Mouse (Mus musculus) gastrocnemius, postnatal 10 days (tissue): ENCODE measurements around the gene Zfp810. TPM values are rescaled to one million over a fixed set of nuclear protein-coding genes. Genes with fewer than 3 reads are reported as not detected.
"Not testable (repeated sequence)": the region's sequence is repeated elsewhere in the genome, so short reads cannot be mapped to it uniquely, and the experiment has no call there.

Experiments
- DNase-seq: peaks from one replicate; pipeline ENCODE4 v3.0.0; 2021; ENCODE audit warnings: mixed read lengths
- long read RNA-seq, 2 experiments: library from polyadenylated mRNA; stranded (forward); transcript quantifications; one replicate each; pipeline ENCODE4 v2.0.0; 2021
- total RNA-seq, 2 experiments: library from RNA; stranded (reverse); gene quantifications; 2 replicates each; pipeline ENCODE4 v1.2.3; 2021

Zfp810 gene
- 1 to 10 TPM; 3.5 to 4.8 TPM for total RNA-seq
- long read RNA-seq, experiment 1, partial matches to known transcripts: 0 of 5 reads
- long read RNA-seq, experiment 1, other reads (novel, unspliced or antisense): 4 of 5 reads
- long read RNA-seq, experiment 2, partial matches to known transcripts: 0 of 6 reads
- long read RNA-seq, experiment 2, other reads (novel, unspliced or antisense): 3 of 6 reads

- DNase-seq: peak; percentile 78
These were observed at the start of gene Zfp810 for GRCm38 (mm10) chr9:22307156-22307919. Zfp810 (minus strand) TSS chr9:22307648.

DNA sequence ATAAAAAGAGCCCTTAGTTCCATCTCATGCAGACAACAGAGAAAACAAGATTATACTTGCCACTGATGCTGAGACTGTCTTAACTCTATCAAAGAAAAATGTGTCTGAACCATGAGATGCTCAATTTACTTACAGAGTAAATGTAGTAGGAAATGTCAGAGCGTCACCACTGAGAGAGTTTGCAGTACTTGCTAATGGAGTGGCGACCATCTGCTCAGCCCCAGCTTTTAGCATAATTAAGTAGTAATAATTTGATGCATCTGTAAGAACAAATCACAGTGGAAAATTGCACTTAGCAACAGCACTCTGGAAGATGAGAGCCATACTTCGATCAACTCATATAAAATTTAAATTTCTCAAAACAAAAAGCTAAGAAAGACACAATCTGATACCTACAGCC is 48.5 kb upstream of the Zfp810 start:
- no peak for DNase-seq

- no peak for DNase-seq
These were observed 46.5 kb upstream of the Zfp810 start for GRCm38 (mm10) chr9:22353901-22354300.

DNA sequence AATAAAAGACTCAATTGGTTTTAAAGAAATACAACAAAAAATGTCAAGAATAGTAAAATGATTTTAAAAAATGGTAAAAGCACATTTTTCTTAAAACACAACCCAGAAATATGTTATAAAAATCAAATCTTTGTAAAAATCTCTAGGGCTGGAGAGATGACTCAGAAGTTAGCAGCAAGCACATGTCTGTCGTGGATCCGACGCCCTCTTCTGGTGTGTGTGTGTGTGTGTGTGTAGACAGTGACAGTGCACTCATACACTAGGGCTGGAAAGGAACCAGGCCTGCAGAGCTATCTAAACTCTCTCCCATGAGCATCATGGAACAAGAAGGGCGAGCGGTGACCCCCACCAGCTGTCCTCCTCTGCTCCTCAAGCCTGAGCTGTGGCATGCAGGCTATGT is 46.0 kb upstream of the Zfp810 start:
- DNase-seq: no peak

DNA sequence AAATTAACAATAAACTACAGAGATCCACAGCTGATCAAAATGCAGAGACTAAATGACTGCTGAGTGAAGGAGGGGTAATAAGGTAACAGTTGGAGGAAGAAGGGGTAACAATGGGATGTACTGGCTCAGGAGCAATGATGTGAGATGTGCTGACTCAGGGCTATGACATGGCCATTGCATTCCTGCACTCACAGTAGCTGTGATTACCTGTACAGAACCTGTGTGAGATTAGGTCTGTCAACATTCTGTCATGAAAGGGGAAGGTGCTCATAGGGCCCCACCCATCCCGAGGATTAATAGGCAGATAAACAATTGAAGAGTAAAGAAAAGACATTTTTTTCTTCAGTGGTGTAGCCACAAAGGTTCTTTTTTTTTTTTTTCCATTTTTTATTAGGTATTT is 32.9 kb upstream of the Zfp810 start:
- no peak for DNase-seq

DNA sequence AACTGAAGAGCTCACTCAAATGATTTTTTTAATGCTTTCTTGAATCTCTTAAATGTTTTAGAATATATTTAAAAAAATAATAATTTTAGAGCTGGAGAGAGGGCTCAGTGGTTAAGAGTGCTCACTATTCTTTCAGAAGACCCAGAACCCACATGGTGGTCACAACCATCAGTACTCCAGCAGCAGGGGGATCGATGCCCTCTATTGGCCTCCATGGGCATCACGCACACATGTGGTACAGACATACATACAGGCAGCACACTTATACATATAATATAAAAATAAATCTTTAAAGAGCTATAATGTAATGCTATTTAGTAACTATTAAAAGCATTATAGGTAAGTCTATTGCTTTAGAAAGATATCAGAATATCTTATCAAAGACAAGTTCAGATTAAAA is 29.8 kb upstream of the Zfp810 start:
- no peak for DNase-seq

DNA sequence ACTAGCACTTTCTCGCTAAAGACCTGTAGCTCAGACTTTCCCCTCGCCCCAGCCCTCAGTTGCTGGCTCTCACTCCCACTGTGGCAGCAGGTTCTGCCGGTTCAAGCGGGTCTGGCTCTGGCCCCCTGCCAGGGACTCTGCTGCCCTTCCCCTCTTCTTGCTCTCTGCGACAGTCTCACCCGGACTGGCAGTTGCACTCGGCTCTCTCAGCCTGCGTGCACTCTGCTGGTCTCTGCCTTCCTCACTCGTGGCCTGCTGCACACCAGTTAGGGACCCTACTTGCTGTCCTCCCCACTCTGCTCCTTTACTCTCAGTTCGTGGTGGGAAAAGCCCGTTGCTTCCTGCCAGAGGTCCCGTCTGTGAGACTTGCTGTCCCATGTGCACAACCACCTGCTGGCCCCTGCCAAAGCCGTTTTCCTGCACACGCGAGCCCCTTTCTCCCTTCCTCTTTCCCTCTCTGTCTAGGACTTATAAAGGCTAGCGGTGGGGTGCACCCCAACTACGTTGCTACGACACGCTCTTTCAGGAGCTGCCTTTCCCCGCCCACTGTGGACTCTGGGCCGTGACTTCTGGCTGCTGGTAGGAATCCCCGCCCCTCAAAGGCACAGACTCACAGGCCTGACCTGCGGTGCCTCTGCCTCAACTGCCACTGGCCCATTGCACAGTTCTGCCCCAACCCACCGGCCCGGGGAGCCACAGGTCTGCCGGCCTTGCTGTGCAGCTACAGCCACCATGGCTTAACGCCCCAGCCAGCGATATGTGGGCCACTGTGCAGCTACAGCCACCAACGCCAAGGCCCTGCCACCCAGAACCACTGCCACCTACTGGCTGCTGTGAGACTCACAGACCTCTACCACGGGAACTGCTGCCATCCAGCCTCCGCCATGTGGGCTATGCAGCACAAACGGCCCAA is 20.3 kb upstream of the Zfp810 start:
- DNase-seq: peak; percentile 84

- DNase-seq: peak; percentile 10
These were observed 19.6 kb upstream of the Zfp810 start for GRCm38 (mm10) chr9:22327099-22327474.

DNA sequence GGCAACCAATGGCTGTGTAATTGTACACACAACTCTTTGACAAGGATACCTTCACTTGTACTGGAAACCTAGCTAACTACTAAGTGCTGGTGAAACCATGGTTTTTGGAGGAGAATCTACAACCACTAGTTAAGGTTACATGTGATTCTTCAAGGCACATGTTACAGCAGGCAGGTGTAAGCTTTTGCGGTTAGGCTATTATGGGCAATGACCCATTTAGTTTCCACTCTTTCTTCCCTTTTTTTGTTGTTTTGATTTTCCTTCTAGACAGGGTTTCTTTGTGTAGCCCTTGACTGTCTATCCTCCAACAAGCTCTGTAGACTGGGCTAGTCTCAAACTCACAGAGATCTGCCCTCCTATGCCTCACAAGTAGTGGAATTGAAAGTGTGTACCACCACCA is 17.1 kb upstream of the Zfp810 start:
- DNase-seq: no peak

DNA sequence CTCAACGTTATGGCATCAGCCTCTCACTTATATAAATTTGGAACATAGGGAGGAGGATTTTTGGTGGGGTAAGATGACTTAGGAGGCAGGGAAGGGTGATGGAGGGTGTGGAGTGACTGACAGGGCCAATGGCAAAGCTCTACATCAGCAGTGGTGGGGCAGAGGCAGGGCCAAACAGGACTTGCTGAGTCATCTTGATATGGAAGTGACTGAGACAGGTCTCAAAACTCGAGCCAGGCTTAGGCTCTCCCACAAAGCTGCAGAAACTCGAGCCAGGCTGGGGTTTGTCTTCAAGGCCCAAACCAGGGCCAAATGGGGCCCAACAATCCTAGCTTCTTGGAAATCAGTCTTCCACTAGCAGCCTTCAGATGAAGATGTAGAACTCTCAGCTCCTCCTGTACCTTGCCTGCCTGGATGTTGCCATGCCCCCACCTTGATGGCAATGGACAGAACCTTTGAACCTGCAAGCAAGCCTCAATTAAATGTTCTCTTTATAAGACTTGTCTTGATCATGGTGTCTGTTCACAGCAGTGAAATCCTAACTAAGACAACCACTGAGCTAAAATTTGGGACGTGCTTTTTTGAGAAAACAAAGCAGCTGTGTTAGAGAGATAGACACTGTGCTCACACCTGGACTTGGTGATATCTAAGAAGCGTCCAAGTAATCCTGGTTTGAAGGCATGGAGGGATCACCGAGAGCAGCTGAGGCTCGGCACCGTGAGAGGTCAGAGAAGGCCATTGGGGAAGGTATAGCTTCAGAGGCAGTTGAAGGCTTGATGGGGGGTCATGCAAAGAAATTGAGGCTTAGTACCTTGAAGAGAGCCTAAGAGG is 15.1 kb upstream of the Zfp810 start:
- no peak for DNase-seq

GRCm38 (mm10) chr9:22319109-22319508 is 11.7 kb upstream of the Zfp810 start:
- no peak for DNase-seq

- DNase-seq: not testable (repeated sequence)
These were observed 8.6 kb upstream of the Zfp810 start for GRCm38 (mm10) chr9:22316047-22316446.

DNA sequence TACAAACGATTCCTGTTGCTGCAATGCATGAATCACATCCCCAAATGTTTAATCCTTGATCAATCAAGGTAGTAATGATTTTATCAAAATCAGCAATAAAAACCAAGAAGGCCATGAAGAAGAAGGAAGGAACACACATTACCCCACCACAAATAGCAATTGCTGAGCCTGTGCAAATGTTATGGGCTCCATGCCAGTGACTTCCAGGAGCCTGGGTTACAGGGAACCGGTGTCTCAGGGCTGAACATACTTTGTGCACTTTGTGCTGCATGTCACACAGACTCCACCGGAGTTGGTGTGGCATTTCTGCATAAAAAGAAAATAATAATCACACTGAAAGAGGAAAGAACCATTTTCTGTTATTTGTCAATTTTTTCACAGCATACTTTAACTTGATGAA is 6.6 kb upstream of the Zfp810 start:
- no peak for DNase-seq

GRCm38 (mm10) chr9:22313218-22313617 is 5.8 kb upstream of the Zfp810 start:
- no peak for DNase-seq

DNA sequence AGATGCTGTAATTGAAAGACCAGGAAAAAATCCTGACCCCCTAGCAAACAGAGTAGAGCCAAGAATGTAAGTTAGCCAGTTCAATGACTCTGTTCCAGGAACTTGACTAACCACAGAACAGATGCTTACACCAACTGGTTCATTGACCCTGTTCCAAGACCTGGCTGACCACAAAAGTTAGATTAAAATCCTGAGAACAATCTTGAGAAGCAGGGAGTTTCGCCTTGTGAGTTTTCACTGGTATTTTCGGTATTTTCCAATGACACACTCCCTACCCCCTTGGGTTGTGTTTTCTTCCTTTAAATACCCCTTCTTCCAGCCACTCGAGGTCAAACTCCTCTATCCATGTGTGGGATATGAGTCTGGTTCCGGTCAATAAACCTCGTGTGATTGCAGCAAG is 2.2 kb upstream of the Zfp810 start:
- DNase-seq: no peak

DNA sequence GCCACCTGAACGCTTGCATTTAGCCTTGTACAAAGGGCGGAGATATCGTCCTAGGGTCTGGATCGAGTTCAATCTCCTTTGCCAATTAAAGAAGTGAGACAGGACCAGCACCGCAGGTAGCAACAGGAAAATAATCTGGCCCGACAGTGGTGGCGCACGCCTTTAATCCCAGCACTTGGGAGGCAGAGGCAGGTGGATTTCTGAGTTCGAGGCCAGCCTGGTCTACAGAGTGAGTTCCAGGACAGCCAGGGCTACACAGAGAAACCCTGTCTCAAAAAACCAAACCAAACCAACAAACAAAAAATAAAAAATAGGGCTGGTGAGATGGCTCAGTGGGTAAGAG is 443 bp upstream of the Zfp810 start:
- not testable (repeated sequence) for DNase-seq

GRCm38 (mm10) chr9:22306726-22307125 is 722 bp downstream of the Zfp810 start:
- no peak for DNase-seq

DNA sequence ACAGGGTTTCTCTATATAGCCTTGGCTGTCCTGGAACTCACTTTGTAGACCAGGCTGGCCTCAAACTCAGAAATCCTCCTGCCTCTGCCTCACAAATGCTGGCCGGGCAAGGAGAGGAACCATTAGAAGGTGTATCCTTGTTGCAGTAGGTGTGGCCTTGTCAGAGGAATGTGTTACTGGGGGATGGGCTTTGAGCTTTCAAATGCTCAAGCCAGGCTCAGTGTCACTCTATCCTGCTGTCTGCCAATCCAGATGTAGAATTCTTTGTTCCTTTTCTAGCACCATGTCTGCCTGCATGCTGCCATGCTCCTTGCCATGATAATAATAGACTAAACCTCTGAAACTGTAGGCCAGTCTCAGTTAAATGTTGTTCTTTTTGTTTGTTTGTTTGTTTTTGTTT is 5.2 kb downstream of the Zfp810 start:
- no peak for DNase-seq

- no peak for DNase-seq
These were observed 28.7 kb downstream of the Zfp810 start for GRCm38 (mm10) chr9:22278733-22279132.

GRCm38 (mm10) chr9:22268886-22269285 is 38.6 kb downstream of the Zfp810 start:
- no peak for DNase-seq

DNA sequence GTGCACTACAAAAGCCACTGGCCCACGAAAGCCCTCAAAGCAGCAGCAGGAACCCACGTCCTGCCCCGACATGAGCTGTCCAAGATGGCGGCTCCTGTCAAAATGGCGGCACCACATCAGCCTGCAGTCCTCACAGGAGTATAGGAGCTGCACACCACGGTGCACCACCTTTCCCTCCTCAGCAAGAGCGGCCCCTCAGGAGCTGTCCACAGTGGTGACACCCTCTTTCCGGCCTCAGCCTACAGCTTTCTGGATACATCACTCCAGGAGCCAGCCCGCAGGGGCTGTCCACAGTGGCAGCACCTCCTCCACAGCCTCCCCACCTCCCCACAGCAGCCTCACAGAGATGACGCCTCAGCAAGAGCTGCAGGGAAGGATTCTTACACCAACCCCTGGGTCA is 44.8 kb downstream of the Zfp810 start:
- no peak for DNase-seq

DNA sequence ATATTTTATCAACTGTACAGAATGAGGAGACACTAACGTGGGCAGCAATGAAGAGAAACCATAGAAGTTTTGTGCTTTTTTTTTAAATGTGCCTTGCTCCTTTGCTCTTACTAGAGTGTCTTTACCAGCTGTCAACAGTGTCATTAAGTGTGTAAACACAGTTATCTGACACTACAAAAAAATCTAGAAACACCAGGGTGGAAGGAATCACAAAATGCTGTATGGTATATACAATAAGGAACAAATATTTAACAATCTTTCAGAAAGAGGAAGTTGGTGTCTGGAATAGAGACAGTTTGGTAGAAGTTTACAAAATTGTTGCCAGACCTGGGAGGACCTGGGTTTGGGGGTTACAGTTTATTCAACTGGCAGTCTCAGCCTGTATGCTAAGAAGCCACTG is 45.9 kb downstream of the Zfp810 start:
- no peak for DNase-seq

DNA sequence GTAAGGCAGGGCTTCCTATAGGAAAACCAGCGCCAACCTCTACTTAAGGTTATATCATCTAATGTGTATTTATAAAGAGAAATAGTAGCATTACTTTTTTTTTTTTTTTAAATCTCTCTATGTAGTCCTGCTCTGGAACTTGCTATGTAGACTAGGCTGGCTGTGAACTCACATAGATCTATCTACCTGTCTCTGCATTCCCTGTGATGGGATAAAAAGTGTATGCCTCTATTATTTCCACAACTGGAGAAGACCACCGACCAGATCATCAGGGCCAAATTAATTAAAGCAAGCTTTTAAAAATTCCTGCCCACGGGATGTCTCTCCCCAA is 47.4 kb downstream of the Zfp810 start:
- DNase-seq: no peak
